Mouse (Mus musculus) intestine, embryonic 14.5 days (tissue): ENCODE measurements at regions not wholly inside any gene's neighbourhood (a gene's known extent, or its start where the extent isn't known, plus 50 kb on each side); places are given as distances from the start of the nearest gene placed in this dataset.
A peak's percentile ranks its signal among the peaks of the same experiment; 100 is the strongest.

Experiments used
- ATAC-seq: fragments of 200-750 bp; cut with Nextera tagmentation; replicated peaks from 2 replicates; pipeline ENCODE4 v1.8.0; 2017; ENCODE audit warnings: low read depth, moderate number of reproducible peaks, moderate TSS enrichment, moderate library complexity; ENCODE audit not compliant: low FRiP score, low TSS enrichment
- DNase-seq: peaks from one replicate; pipeline ENCODE4 v3.0.0-alpha.2; 2018; ENCODE audit warnings: low spot score
- H3K27ac ChIP-seq: fragments of 300-500 bp; sonication (generic); 2 replicates; pipeline ENCODE4 v1.5.1; 2014; ENCODE audit warnings: low read depth, mild to moderate bottlenecking, control low read depth
- H3K27me3 ChIP-seq: fragments of 300-500 bp; sonication (generic); replicated peaks from 2 replicates; pipeline ENCODE4 v1.6.1; 2014; ENCODE audit warnings: low read length, control low read depth; ENCODE audit not compliant: control insufficient read depth, insufficient read depth
- H3K36me3 ChIP-seq: fragments of 300-500 bp; sonication (generic); 2 replicates; pipeline ENCODE4 v1.6.1; 2014; ENCODE audit warnings: low read length, control low read depth; ENCODE audit not compliant: control insufficient read depth, insufficient read depth
- H3K4me1 ChIP-seq: fragments of 300-500 bp; sonication (generic); replicated peaks from 2 replicates; pipeline ENCODE4 v1.6.1; 2014; ENCODE audit warnings: low read length, control low read depth, mixed read lengths; ENCODE audit not compliant: control insufficient read depth, insufficient read depth
- H3K4me2 ChIP-seq: fragments of 300-500 bp; sonication (generic); 2 replicates; pipeline ENCODE4 v1.6.1; 2014; ENCODE audit warnings: low read length
- H3K4me3 ChIP-seq: fragments of 300-500 bp; sonication (generic); 2 replicates; pipeline ENCODE4 v1.5.1; 2014; ENCODE audit warnings: low read depth, low read length, control low read depth, mixed read lengths
- H3K9ac ChIP-seq: fragments of 300-500 bp; sonication (generic); 2 replicates; pipeline ENCODE4 v1.6.1; 2014; ENCODE audit warnings: mild to moderate bottlenecking, low read length
- H3K9me3 ChIP-seq: fragments of 300-500 bp; sonication (generic); 2 replicates; pipeline ENCODE4 v1.6.1; 2016; ENCODE audit warnings: low read length, control low read depth; ENCODE audit not compliant: control insufficient read depth
- WGBS: fragments of 180-500 bp; shearing (Covaris S2); extraction: QIAGEN DNeasy Blood & Tissue Kit; methylation state at CpG from one replicate; pipeline ENCODE4 v1.1.7; 2014; 5-methylcytosine and 5-hydroxymethylcytosine counted together

- ATAC-seq (no peak), DNase-seq (peak; percentile 62)
- H3K9me3 ChIP-seq = no peaks in the 10 kb centered on the region
- no peak overlapping the region for H3K4me3 ChIP-seq
- H3K9ac ChIP-seq = no peak overlapping the region
- 0 out of 2 replicates have a peak, but pooled peaks cover 5% of the 10 kb centered on the region for H3K4me1 ChIP-seq
- 7% methylated on average over 12 of the region's 12 CpGs for WGBS
- no peak overlapping the region for H3K27ac ChIP-seq
- H3K4me2 ChIP-seq = 0 out of 2 replicates have a peak overlapping the region, but pooled peaks have one; percentile 9
- no peaks in the 10 kb centered on the region for H3K27me3 ChIP-seq
- H3K36me3 ChIP-seq = no peaks in the 10 kb centered on the region
These were observed 154.1 kb downstream of the Gm45692 start for GRCm38 (mm10) chr8:26273415-26273760.

GRCm38 (mm10) chr8:26273792-26274191, 154.5 kb downstream of the Gm45692 start:
- H3K4me2 ChIP-seq = no peak overlapping the region
- DNase-seq = peak; percentile 53
- ATAC-seq = no peak
- no peak overlapping the region for H3K4me3 ChIP-seq
- no peak overlapping the region for H3K9ac ChIP-seq
- no peaks in the 10 kb centered on the region for H3K27me3 ChIP-seq
- no peaks in the 10 kb centered on the region for H3K9me3 ChIP-seq
- H3K36me3 ChIP-seq = no peaks in the 10 kb centered on the region
- H3K27ac ChIP-seq = no peak overlapping the region
- H3K4me1 ChIP-seq = 0 out of 2 replicates have a peak, but pooled peaks cover under 1% of the 10 kb centered on the region
- 67% methylated on average over 5 of the region's 5 CpGs for WGBS

- Histone ChIP-seq H3K36me3 (no peaks in the 10 kb centered on the region), H3K27me3 (no peaks in the 10 kb centered on the region), H3K9me3 (no peaks in the 10 kb centered on the region), H3K27ac (no peak overlapping the region), H3K4me3 (no peak overlapping the region), H3K4me2 (no peak overlapping the region), H3K4me1 (no peaks in the 10 kb centered on the region), H3K9ac (no peak overlapping the region)
- ATAC-seq (no peak), DNase-seq (peak; percentile 40)
- WGBS = 92% methylated on average over 6 of the region's 6 CpGs
These were observed 155.1 kb downstream of the Gm45692 start for GRCm38 (mm10) chr8:26274481-26274880.

- 77% methylated on average over 11 of the region's 11 CpGs for whole genome bisulfite sequencing
- H3K27me3 ChIP-seq = no peaks in the 10 kb centered on the region
- H3K9me3 ChIP-seq = no peaks in the 10 kb centered on the region
- DNase-seq = peak; percentile 23
- no peak overlapping the region for H3K4me3 ChIP-seq
- ATAC-seq = no peak
- no peaks in the 10 kb centered on the region for H3K4me1 ChIP-seq
- H3K9ac ChIP-seq = no peak overlapping the region
- H3K36me3 ChIP-seq = no peaks in the 10 kb centered on the region
- no peak overlapping the region for H3K27ac ChIP-seq
- no peak overlapping the region for H3K4me2 ChIP-seq
These were observed 163.0 kb downstream of the Gm45692 start for GRCm38 (mm10) chr8:26282156-26282935.

GRCm38 (mm10) chr8:26283957-26284356, 164.6 kb downstream of the Gm45692 start:
- no peak overlapping the region for H3K9ac ChIP-seq
- no peak overlapping the region for H3K4me2 ChIP-seq
- H3K27me3 ChIP-seq = no peaks in the 10 kb centered on the region
- WGBS = 65% methylated on average over 2 of the region's 2 CpGs
- H3K36me3 ChIP-seq = no peaks in the 10 kb centered on the region
- H3K4me3 ChIP-seq = no peak overlapping the region
- DNase-seq (peak; percentile 41), ATAC-seq (no peak)
- H3K4me1 ChIP-seq = no peaks in the 10 kb centered on the region
- no peak overlapping the region for H3K27ac ChIP-seq
- no peaks in the 10 kb centered on the region for H3K9me3 ChIP-seq

GRCm38 (mm10) chr8:26287665-26288064, 168.3 kb downstream of the Gm45692 start:
- no peaks in the 10 kb centered on the region for H3K36me3 ChIP-seq
- H3K4me3 ChIP-seq = no peak overlapping the region
- H3K4me1 ChIP-seq = no peaks in the 10 kb centered on the region
- no peaks in the 10 kb centered on the region for H3K27me3 ChIP-seq
- no peak overlapping the region for H3K9ac ChIP-seq
- no peaks in the 10 kb centered on the region for H3K9me3 ChIP-seq
- DNase-seq = peak; percentile 16
- ATAC-seq = no peak
- no peak overlapping the region for H3K27ac ChIP-seq
- H3K4me2 ChIP-seq = no peak overlapping the region
- 65% methylated on average over 6 of the region's 6 CpGs for WGBS

- no peaks in the 10 kb centered on the region for H3K9me3 ChIP-seq
- no peaks in the 10 kb centered on the region for H3K36me3 ChIP-seq
- H3K4me2 ChIP-seq = no peak overlapping the region
- H3K27me3 ChIP-seq = no peaks in the 10 kb centered on the region
- H3K9ac ChIP-seq = no peak overlapping the region
- WGBS = 88% methylated on average over 4 of the region's 4 CpGs
- peak; percentile 39 for DNase-seq
- ATAC-seq = no peak
- H3K4me3 ChIP-seq = no peak overlapping the region
- no peaks in the 10 kb centered on the region for H3K4me1 ChIP-seq
- H3K27ac ChIP-seq = no peak overlapping the region
These were observed 168.8 kb downstream of the Gm45692 start for GRCm38 (mm10) chr8:26288163-26288562.

GRCm38 (mm10) chr8:26298066-26298804, 178.9 kb downstream of the Gm45692 start:
- ATAC-seq (no peak), DNase-seq (peak; percentile 23)
- H3K4me1 ChIP-seq = peaks cover 5% of the 10 kb centered on the region
- no peaks in the 10 kb centered on the region for H3K36me3 ChIP-seq
- no peak overlapping the region for H3K9ac ChIP-seq
- H3K27me3 ChIP-seq = no peaks in the 10 kb centered on the region
- H3K4me3 ChIP-seq = no peak overlapping the region
- no peaks in the 10 kb centered on the region for H3K9me3 ChIP-seq
- no peak overlapping the region for H3K27ac ChIP-seq
- WGBS = 78% methylated on average over 10 of the region's 10 CpGs
- no peak overlapping the region for H3K4me2 ChIP-seq
